Mouse (Mus musculus) hindbrain, postnatal 0 days (tissue): ENCODE measurements around the gene Dixdc1. TPM values are rescaled to one million over a fixed set of nuclear protein-coding genes. Genes with fewer than 3 reads are reported as not detected.

Source experiments
- ATAC-seq: fragments of 200-750 bp; cut with Nextera tagmentation; 2 replicates; pipeline ENCODE4 v1.8.0; 2017; ENCODE audit warnings: mild to moderate bottlenecking, moderate TSS enrichment, moderate library complexity
- DNase-seq: peaks from one replicate; pipeline ENCODE4 v3.0.0-alpha.2; 2015; ENCODE audit warnings: low spot score
- H3K27ac ChIP-seq: fragments of 300-500 bp; sonication (generic); 2 replicates; pipeline ENCODE4 v1.5.1; 2014; ENCODE audit warnings: mild to moderate bottlenecking
- H3K27me3 ChIP-seq: fragments of 300-500 bp; sonication (generic); 2 replicates; pipeline ENCODE4 v1.6.1; 2014; ENCODE audit warnings: low read length, mixed read lengths; ENCODE audit not compliant: insufficient read depth
- H3K36me3 ChIP-seq: fragments of 300-500 bp; sonication (generic); 2 replicates; pipeline ENCODE4 v1.6.1; 2014; ENCODE audit warnings: low read length, mixed read lengths; ENCODE audit not compliant: insufficient read depth
- H3K4me1 ChIP-seq: fragments of 300-500 bp; sonication (generic); 2 replicates; pipeline ENCODE4 v1.6.1; 2014; ENCODE audit warnings: antibody characterized with exemption, low read length, mixed read lengths; ENCODE audit not compliant: insufficient read depth
- H3K4me2 ChIP-seq: fragments of 300-500 bp; sonication (generic); 2 replicates; pipeline ENCODE4 v1.6.1; 2014; ENCODE audit warnings: low read depth, mild to moderate bottlenecking, low read length, moderate library complexity, mixed read lengths
- H3K4me3 ChIP-seq: fragments of 300-500 bp; sonication (generic); 2 replicates; pipeline ENCODE4 v1.5.1; 2014; ENCODE audit warnings: low read length
- H3K9ac ChIP-seq: fragments of 300-500 bp; sonication (generic); replicated peaks from 2 replicates; pipeline ENCODE4 v1.6.1; 2014; ENCODE audit warnings: mild to moderate bottlenecking, low read length, moderate library complexity, mixed read lengths
- H3K9me3 ChIP-seq: fragments of 300-500 bp; sonication (generic); 2 replicates; pipeline ENCODE4 v1.6.1; 2016; ENCODE audit warnings: low read length, mixed read lengths
- CTCF ChIP-seq: IDR thresholded peaks from 2 replicates; pipeline ENCODE4 v1.5.1; 2016; ENCODE audit warnings: antibody characterized with exemption, control low read depth, low read depth
- WGBS: fragments of 180-500 bp; shearing (Covaris S2); extraction: QIAGEN DNeasy Blood & Tissue Kit; methylation state at CpG from one replicate; pipeline ENCODE4 v1.1.7; 2014; 5-methylcytosine and 5-hydroxymethylcytosine counted together
- polyA plus RNA-seq: library from polyadenylated mRNA; unstranded; fragments of >200 nt; fragmentation: Nextera tagmentation; extraction: Ambion mirVana; gene quantifications from 2 replicates; pipeline ENCODE4 v1.2.1, GENCODE M21; 2015
- total RNA-seq: library from RNA; depleted of rRNA; stranded (reverse); fragments of >200 nt; gene quantifications from 2 replicates; pipeline ENCODE4 v1.2.3, GENCODE M21; 2014

Gene Dixdc1
- total and polyA plus RNA-seq, 2 experiments from 2014 or later, result 24.4 to 40.3 TPM

- Histone ChIP-seq H3K4me3 (peak overlapping the region; percentile 34), H3K36me3 (no peaks in the 10 kb centered on the region), H3K27me3 (no peaks in the 10 kb centered on the region), H3K27ac (no peak overlapping the region), H3K4me1 (peaks cover 6% of the 10 kb centered on the region; the same call in 1 of the 2 replicates), H3K9me3 (no peaks in the 10 kb centered on the region), H3K4me2 (peak overlapping the region; percentile 58), H3K9ac (0 out of 2 replicates have a peak overlapping the region, but pooled peaks have one; percentile 31)
- no peak for TF ChIP-seq CTCF
- ATAC-seq, result no peak
- no peak for DNase-seq
- WGBS, result 12% methylated on average over 7 of the region's 7 CpGs
Measured at GRCm38 (mm10) chr9:50745806-50746205, 6.5 kb upstream of the Dixdc1 start.

DNA sequence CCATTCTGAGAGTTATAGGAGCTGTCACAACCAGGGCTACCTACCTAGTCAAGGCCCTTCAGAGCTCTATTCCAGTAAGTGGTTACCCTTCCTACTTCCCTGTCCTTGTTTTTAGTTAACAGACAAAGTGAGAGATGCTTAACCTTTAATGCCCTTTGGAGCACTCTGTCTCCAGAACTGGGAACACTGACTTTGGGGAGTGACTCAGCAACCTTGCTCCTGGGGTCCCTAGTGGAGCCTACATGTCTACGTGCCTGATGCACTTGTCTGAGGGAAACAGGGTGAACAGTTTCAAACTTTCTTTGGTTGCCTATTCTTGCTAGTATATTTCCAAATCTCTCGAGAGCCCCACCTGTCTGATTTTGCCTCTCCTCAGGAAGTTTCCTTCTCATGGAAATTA is 3.4 kb upstream of the Dixdc1 start:
- no peaks in the 10 kb centered on the region for H3K9me3 ChIP-seq
- H3K4me3 ChIP-seq, result no peak overlapping the region
- H3K36me3 ChIP-seq, result no peaks in the 10 kb centered on the region
- no peak overlapping the region for H3K27ac ChIP-seq
- DNase-seq (no peak), ATAC-seq (no peak)
- no peak overlapping the region for H3K9ac ChIP-seq
- WGBS, result 79% methylated on average over 2 of the region's 2 CpGs
- no peaks in the 10 kb centered on the region for H3K27me3 ChIP-seq
- H3K4me2 ChIP-seq, result no peak overlapping the region
- no peak for TF ChIP-seq CTCF
- H3K4me1 ChIP-seq, result peaks cover 11% of the 10 kb centered on the region; the same call in 1 of the 2 replicates

- H3K4me1 ChIP-seq, result peaks cover 11% of the 10 kb centered on the region; the same call in 1 of the 2 replicates
Measured at GRCm38 (mm10) chr9:50742261-50742660, 2.9 kb upstream of the Dixdc1 start.

GRCm38 (mm10) chr9:50740867-50741784 is 1.8 kb upstream of the Dixdc1 start:
- DNase-seq, result no peak
- 90% methylated on average over 14 of the region's 14 CpGs for WGBS
- H3K27me3 ChIP-seq, result no peaks in the 10 kb centered on the region

More at GRCm38 (mm10) chr9:50742261-50742660, 2.9 kb upstream of the Dixdc1 start:
- no peak overlapping the region for H3K9ac ChIP-seq
- no peak for TF ChIP-seq CTCF
- WGBS, result 91% methylated on average over 3 of the region's 3 CpGs
- no peak for ATAC-seq
- H3K4me3 ChIP-seq, result no peak overlapping the region
- no peaks in the 10 kb centered on the region for H3K27me3 ChIP-seq
- H3K27ac ChIP-seq, result no peak overlapping the region
- no peak overlapping the region for H3K4me2 ChIP-seq
- H3K9me3 ChIP-seq, result no peaks in the 10 kb centered on the region
- H3K36me3 ChIP-seq, result no peaks in the 10 kb centered on the region
- no peak for DNase-seq

DNA sequence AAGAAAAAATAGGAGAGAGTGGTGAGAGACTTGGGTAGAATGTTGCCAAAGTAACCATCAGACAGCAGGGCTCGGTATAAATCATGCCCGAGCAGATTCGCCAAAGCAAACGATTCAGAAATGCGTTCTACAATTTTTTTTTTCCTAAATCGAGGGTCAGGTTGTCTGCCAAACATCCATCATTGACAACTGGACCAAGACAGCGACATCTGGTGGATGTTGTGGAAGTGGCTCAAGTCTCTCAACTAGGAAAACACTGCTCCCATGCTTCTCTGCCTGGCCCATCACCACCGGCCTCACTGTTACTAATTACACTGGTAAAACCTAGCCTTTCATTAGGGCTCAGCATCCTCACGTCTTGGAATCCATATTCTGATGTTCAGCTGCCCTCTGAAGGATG is 4.3 kb downstream of the Dixdc1 start:
- ATAC-seq (no peak), DNase-seq (peak; percentile 85)
- Histone ChIP-seq H3K27me3 (no peaks in the 10 kb centered on the region), H3K9me3 (no peaks in the 10 kb centered on the region), H3K4me1 (peaks cover 4% of the 10 kb centered on the region; the same call in 1 of the 2 replicates), H3K4me3 (no peak overlapping the region), H3K4me2 (peak overlapping the region; percentile 47), H3K27ac (no peak overlapping the region), H3K9ac (no peak overlapping the region), H3K36me3 (no peaks in the 10 kb centered on the region)
- 3% methylated on average over 9 of the region's 9 CpGs for WGBS
- peak; percentile 86 for TF ChIP-seq CTCF

More at GRCm38 (mm10) chr9:50740867-50741784, 1.8 kb upstream of the Dixdc1 start:
- H3K9ac ChIP-seq, result no peak overlapping the region
- no peaks in the 10 kb centered on the region for H3K9me3 ChIP-seq
- ATAC-seq, result no peak
- no peak for TF ChIP-seq CTCF
- H3K4me1 ChIP-seq, result peaks cover 7% of the 10 kb centered on the region; the same call in 1 of the 2 replicates
- no peak overlapping the region for H3K4me3 ChIP-seq
- H3K27ac ChIP-seq, result no peak overlapping the region
- no peaks in the 10 kb centered on the region for H3K36me3 ChIP-seq
- no peak overlapping the region for H3K4me2 ChIP-seq

GRCm38 (mm10) chr9:50732560-50732959 is 6.8 kb downstream of the Dixdc1 start:
- Histone ChIP-seq H3K4me1 (no peaks in the 10 kb centered on the region), H3K27ac (no peak overlapping the region), H3K27me3 (no peaks in the 10 kb centered on the region), H3K36me3 (no peaks in the 10 kb centered on the region), H3K4me2 (no peak overlapping the region), H3K9ac (no peak overlapping the region), H3K9me3 (no peaks in the 10 kb centered on the region), H3K4me3 (no peak overlapping the region)
- WGBS, result 12% methylated on average over 4 of the region's 4 CpGs
- no peak for DNase-seq
- no peak for TF ChIP-seq CTCF
- ATAC-seq, result no peak
